Mouse (Mus musculus) kidney, adult 2 months (tissue): ENCODE results near the gene Olfr1056. TPM values are rescaled to one million over a fixed set of nuclear protein-coding genes. Genes with fewer than 3 reads are reported as not detected.

ENCODE experiments used
- DNase-seq: peaks from one replicate; pipeline ENCODE4 v3.0.0; 2021
- H3K27ac ChIP-seq: fragments of 200-500 bp; 2 replicates; pipeline ENCODE4 v1.5.1; 2012; ENCODE audit warnings: low read depth, low read length, control low read depth, inconsistent platforms; ENCODE audit not compliant: insufficient read depth
- H3K27me3 ChIP-seq: fragments of 200-500 bp; replicated peaks from 2 replicates; pipeline ENCODE4 v1.6.1; 2012; ENCODE audit warnings: mild to moderate bottlenecking, moderate library complexity, low read length, inconsistent platforms; ENCODE audit not compliant: control insufficient read depth, insufficient read depth
- H3K36me3 ChIP-seq: fragments of 200-500 bp; 2 replicates; pipeline ENCODE4 v1.6.1; 2012; ENCODE audit warnings: mild to moderate bottlenecking, moderate library complexity, low read length, inconsistent platforms; ENCODE audit not compliant: control insufficient read depth, insufficient read depth
- H3K4me1 ChIP-seq: fragments of 200-500 bp; 2 replicates; pipeline ENCODE4 v1.6.1; 2011; ENCODE audit warnings: low read length; ENCODE audit not compliant: control insufficient read depth, insufficient read depth
- H3K4me3 ChIP-seq: fragments of 200-500 bp; 2 replicates; pipeline ENCODE4 v1.5.1; 2011; ENCODE audit warnings: mild to moderate bottlenecking, low read depth, low read length, control low read depth; ENCODE audit not compliant: insufficient read depth
- CTCF ChIP-seq: fragments of 200-500 bp; conservative IDR thresholded peaks from 2 replicates; pipeline ENCODE4 v1.5.1; 2011; ENCODE audit warnings: low read depth, mild to moderate bottlenecking, control low read depth, low read length, moderate library complexity, mixed read lengths; ENCODE audit not compliant: insufficient read depth, insufficient read length
- POLR2A ChIP-seq: fragments of 200-500 bp; IDR thresholded peaks from one replicate; pipeline ENCODE4 v1.6.1; 2011; ENCODE audit warnings: low read depth, low read length, control low read depth
- WGBS: fragments of 180-500 bp; shearing (Covaris S2); methylation state at CpG from one replicate; pipeline ENCODE4 v1.1.7; 2018; 5-methylcytosine and 5-hydroxymethylcytosine counted together
- polyA plus RNA-seq: library from polyadenylated mRNA; depleted of rRNA; stranded (reverse); fragments of >200 nt; gene quantifications from 2 replicates; pipeline ENCODE4 v1.2.3, GENCODE M21; 2012; rRNA removed

The Olfr1056 gene
- polyA plus RNA-seq, 1 experiment = not detected

DNA sequence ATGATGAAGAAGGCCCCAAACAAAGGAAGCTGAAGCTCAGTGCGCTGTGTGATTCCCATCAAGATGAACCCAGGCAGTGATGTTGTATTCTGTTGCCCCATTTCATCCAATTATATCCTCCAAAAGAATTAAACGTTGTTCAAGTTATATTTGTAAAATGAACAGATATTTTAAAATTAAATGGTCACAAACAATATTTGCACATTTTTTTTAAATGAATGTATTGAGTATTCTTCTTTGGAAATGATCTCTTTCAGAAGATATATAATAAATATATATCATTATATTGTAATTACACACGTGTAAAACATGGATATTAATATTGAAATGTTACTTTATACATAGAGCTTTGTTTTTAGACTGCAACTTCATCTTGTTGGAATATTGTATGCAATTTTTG, 47.1 kb downstream of the Olfr1056 start, which contains the start of gene Olfr1053:
TSS of gene Olfr1053 (minus strand) at position 101 of the 400 bp plus-strand sequence.
- TF ChIP-seq CTCF (no peak), POLR2A (no peak)
- WGBS = 51% methylated on average over 3 of the region's 3 CpGs
- no peak for DNase-seq
- no peak within 1 kb of the TSS for H3K27ac ChIP-seq
- H3K4me1 ChIP-seq = no peaks in the 10 kb centered on the region
- H3K4me3 ChIP-seq = no peak within 1 kb of the TSS
- H3K36me3 ChIP-seq = no peaks in the 10 kb centered on the region
- H3K27me3 ChIP-seq = no peaks in the 10 kb centered on the region

Other genes starting within 250 kb of the Olfr1056 start
- gene Olfr1039, start 226.5 kb downstream of the Olfr1056 start, polyA plus RNA-seq = not detected in 2 replicates
- not detected in 2 replicates for gene Olfr1040, start 215.7 kb downstream of the Olfr1056 start, polyA plus RNA-seq
- not detected in 2 replicates for gene Olfr1042, start 200.6 kb downstream of the Olfr1056 start, polyA plus RNA-seq
- gene Olfr1043, start 194.9 kb downstream of the Olfr1056 start, polyA plus RNA-seq = not detected in 2 replicates
- not detected in 2 replicates for gene Olfr1044, start 184.6 kb downstream of the Olfr1056 start, polyA plus RNA-seq
- gene Olfr52, start 176.8 kb downstream of the Olfr1056 start, polyA plus RNA-seq = not detected in 2 replicates
- not detected in 2 replicates for gene Olfr1045, start 159.5 kb downstream of the Olfr1056 start, polyA plus RNA-seq
- not detected in 2 replicates for gene Olfr1046, start 143.2 kb downstream of the Olfr1056 start, polyA plus RNA-seq
- not detected in 2 replicates for gene Olfr1047, start 131.1 kb downstream of the Olfr1056 start, polyA plus RNA-seq
- gene Olfr1048, start 122.2 kb downstream of the Olfr1056 start, polyA plus RNA-seq = not detected in 2 replicates
- not detected in 2 replicates for gene Olfr1049, start 104.1 kb downstream of the Olfr1056 start, polyA plus RNA-seq
- gene Olfr1051, start 83.4 kb downstream of the Olfr1056 start, polyA plus RNA-seq = not detected in 2 replicates
- gene Olfr1052, start 70.0 kb downstream of the Olfr1056 start, polyA plus RNA-seq = not detected in 2 replicates
- gene Olfr1053, start 47.2 kb downstream of the Olfr1056 start, polyA plus RNA-seq = not detected in 2 replicates
- not detected in 2 replicates for gene Olfr1054, start 27.0 kb downstream of the Olfr1056 start, polyA plus RNA-seq
- not detected in 2 replicates for gene Olfr1055, start 12.2 kb downstream of the Olfr1056 start, polyA plus RNA-seq
- not detected in 2 replicates for gene Olfr1057, start 15.9 kb upstream of the Olfr1056 start, polyA plus RNA-seq
- not detected in 2 replicates for gene Olfr1058, start 26.1 kb upstream of the Olfr1056 start, polyA plus RNA-seq
- not detected in 2 replicates for gene Olfr1061, start 51.6 kb upstream of the Olfr1056 start, polyA plus RNA-seq
- not detected in 2 replicates for gene Olfr1062, start 64.3 kb upstream of the Olfr1056 start, polyA plus RNA-seq
- not detected in 2 replicates for gene Olfr1065, start 88.1 kb upstream of the Olfr1056 start, polyA plus RNA-seq
- not detected in 2 replicates for gene Olfr1066, start 93.8 kb upstream of the Olfr1056 start, polyA plus RNA-seq
- not detected in 2 replicates for gene Olfr228, start 124.9 kb upstream of the Olfr1056 start, polyA plus RNA-seq
- not detected in 2 replicates for gene Olfr1076, start 146.0 kb upstream of the Olfr1056 start, polyA plus RNA-seq
- gene Olfr1079, start 180.0 kb upstream of the Olfr1056 start, polyA plus RNA-seq = not detected in 2 replicates
- gene Olfr1080, start 195.8 kb upstream of the Olfr1056 start, polyA plus RNA-seq = not detected in 2 replicates
- not detected in 2 replicates for gene Olfr1082, start 236.5 kb upstream of the Olfr1056 start, polyA plus RNA-seq